Mouse (Mus musculus): ENCODE data around the gene Nwd1. TPM values are rescaled to one million over a fixed set of nuclear protein-coding genes. Genes with fewer than 3 reads are reported as not detected.
A peak's percentile ranks its signal among the peaks of the same experiment; 100 is the strongest.

Gene Nwd1
- total RNA-seq, 2 experiments from 2014 or later, result 21.6 to 23.4 TPM

DNA sequence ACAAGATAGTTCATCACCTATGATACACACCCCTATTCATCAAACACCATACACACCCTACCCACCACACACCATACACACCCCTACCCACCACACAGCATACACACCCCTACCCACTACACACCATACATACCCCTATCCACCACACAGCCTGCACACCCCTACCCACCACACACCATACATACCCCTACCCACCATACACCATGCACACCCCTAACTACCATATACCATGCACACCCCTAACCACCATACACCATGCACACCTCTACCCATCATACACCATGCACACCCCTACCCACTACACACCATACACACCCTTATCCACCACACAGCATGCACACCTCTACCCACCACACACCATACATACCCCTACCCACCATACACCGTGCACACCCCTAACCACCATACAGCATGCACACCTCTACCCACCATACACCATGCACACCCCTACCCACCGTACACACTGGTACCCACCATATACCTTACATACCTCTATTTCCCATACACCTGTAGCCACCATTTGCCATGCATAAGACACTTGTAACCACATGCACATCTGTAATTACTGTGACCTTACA is 51.9 kb downstream of the Nwd1 start:
- no peak for DNase-seq
- intact Hi-C loops (cut with DNase I), result no loop called here

DNA sequence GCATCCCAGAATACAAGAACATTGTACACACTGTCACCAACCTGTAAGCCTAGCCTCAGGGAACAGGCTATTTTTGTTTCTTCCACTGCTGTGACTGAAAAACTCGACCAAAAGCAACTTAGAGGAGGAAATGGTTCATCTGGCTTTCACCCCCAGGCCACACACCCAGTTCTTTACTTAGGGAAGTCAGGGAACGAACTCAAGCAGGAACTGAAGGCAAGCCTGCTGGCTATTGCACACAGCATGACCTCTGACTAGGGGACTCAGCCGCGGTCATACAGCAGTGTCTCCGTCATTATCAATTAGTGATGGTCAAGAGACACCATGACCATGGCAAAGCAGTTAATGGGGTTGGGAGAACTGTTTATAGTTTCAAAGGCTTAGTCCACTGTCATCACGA is 66.1 kb downstream of the Nwd1 start:
- intact Hi-C loops (cut with DNase I), result no loop called here
- DNase-seq, result no peak

DNA sequence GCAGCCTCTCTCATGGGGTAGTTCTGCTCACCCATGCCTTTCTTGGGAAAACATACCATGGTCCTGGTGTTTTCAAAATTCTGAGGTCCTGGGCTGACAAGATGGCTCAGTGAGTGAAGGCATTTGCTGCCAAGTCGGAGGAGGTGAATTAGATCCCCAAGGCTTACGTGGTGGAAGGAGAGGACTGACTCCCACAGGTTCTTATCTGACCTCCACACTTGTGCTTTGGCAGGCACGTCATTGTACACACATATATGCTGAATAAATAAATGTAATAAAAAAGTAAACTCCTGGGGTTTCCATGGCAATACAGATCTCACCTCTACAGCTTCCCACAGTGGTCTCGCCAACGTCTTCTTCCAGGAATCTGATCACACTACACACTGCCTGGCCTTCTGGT is 70.1 kb downstream of the Nwd1 start:
- intact Hi-C loops (cut with DNase I), result no loop called here
- DNase-seq, result no peak

DNA sequence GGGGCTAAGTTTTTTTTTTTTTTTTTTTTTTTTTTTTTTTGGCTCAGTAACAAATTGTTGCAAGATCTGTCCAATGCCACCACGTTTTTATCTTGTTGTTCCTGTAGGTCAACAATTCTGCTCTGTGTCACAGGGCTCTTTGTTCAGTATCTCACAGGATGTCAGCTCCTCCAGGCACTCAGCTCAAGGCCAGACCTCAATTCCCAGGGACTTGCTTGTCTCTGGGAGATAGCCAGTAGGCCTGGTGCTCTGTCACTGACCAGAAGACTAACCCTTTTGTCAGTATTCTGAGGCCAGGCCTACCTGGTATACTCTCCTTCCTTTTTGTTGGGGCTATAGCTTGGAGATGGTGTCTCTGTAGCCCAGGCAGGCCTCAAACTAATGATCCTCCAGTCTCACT is 74.0 kb downstream of the Nwd1 start:
- DNase-seq, result no peak
- intact Hi-C loops (cut with DNase I), result no loop called here

DNA sequence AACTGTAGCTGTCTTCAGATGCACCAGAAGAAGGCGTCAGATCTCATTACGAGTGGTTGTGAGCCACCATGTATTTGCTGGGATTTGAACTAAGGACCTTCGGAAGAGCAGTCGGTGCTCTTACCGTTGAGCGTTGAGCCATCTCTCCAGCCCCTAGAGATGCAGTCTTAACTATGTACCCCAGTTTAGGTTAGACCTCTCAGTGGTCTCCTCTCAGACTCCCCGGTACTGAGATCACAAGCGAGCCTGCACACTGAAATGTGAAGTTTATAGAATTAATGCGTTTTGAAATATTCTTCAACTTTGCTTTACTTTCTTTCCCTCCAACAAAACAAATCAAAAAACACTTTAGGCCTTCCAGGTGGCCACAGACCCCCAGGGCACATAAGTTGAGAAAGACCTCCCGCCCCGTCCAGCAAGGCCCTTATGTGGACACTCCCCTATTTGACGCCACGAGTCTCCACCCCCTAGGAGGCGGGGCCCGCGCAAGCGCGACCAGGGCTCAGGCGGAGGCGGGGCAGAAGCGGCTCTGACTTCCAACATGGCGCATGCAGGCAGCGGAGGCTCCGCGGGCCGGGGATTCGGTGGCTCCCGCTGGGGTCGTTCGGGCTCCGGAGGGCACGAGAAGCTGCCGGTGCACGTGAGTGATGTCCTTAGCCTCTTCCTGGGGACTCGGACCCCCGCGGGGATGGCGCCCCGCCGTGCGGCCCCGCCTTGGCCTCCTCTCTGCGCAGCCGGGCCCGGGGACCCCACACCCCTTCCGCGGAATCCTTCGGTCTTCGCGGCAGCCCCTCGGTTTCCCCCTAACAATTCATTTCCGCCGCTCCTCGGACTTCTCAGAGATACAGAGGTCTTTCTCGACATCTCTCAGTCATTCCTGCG is 76.5 kb downstream of the Nwd1 start, which contains the start of gene Sin3b:
Gene Sin3b (plus strand): TSS at position 517 of the 882 bp plus-strand sequence.
- peak; percentile 97 for DNase-seq
- intact Hi-C loops (cut with DNase I), result no loop called here

DNA sequence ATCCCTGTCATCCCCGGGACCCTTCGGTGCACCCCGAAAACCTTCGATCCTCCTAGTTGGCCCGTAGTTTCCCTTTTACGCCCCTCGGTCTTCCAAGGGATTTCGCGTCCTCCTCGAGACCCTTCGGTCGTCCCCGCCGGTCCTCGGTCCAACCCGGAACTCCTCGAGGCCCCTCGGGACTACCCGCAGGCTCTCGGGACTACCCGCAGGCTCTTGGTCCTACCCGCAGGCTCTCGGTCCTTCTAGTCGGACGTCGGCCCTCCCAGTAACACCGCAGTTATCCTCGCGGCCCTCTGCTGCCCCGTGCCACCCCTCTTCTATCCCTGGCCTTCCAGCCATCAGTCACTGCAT is 77.1 kb downstream of the Nwd1 start:
- DNase-seq, result peak; percentile 28
- intact Hi-C loops (cut with DNase I), result no loop called here

DNA sequence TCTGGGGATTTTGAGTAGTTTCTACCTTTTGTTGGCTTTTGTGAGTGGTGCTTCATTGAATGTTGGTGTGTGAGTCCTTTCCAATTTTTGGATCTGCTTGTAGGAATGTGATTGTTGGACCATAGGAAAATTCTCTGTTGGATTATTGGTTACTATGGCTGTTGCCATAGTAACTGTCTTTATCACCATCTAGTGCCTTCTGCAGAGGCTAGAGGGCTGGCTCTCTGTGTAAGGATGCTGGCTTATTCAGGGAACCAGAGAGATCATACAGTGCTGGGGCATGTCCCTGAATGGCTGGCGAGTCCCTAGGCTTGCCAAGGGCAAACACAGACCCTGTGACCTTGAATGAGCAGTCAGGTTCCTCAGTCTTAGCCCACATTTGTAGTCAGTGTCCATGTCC is 82.1 kb downstream of the Nwd1 start:
- no peak for DNase-seq
- intact Hi-C loops (cut with DNase I), result no loop called here

DNA sequence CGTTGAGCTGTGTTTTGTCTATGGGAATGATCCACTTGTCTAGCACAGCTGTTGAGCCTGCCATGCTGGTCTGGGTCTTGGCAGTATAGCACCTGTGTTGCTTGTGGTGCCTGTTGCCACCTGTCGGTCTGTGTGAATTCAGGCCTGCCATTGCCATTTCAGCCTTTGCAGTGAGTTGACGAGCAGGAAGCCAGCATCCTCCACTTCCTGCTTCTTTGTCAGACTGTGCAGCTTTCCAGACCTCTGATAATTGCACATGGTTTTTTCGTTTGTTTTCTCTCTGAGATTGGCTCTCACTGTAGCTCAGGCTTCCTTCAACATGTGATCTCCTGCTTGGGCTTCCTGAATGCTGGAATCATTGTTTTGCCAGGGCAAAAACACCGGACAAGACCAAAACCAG is 88.5 kb downstream of the Nwd1 start:
- intact Hi-C loops (cut with DNase I), result no loop called here

DNA sequence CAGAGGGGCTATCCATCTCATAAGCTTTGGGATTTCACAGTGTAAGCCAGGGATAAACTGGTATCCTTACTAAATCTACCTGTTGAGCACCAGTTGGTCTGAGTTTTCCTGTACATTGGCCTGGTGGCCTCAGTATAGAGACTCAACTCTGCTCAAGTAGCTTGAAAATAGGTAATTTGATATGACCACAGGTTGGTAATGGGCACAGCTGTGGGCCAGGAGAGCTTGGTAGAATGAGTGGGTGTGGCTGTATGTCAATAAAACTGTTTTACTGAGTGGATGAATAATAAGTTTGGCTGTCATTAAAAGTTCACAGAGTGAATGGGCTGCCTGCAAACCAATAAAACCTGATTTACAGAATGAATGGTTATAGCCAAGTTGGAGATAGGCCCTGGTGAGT is 90.4 kb downstream of the Nwd1 start:
- intact Hi-C loops (cut with DNase I), result no loop called here

More for the DNA sequence above, 88.5 kb downstream of the Nwd1 start:
- no peak for DNase-seq

DNA sequence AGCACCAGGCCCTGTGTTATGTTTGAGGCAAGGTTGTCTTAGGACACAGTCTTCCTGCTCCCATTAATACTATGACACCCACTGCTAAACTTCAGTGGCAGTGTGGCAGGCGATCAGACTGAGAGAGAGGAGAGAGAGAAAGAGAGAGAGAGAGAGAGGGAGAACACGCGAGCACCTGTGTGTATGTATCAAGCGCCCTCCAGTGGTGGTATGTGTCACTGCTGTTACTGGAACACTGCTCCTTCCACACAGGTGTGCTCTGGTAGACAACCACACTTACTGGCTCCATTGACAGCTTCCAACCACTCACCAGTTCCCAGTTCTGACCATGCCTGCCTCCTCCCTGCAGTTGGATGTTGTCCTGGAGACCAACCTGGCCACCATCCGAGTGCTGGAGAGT is 99.5 kb downstream of the Nwd1 start:
- intact Hi-C loops (cut with DNase I), result no loop called here
- DNase-seq, result peak; percentile 38

More for the DNA sequence above, 90.4 kb downstream of the Nwd1 start:
- no peak for DNase-seq

DNA sequence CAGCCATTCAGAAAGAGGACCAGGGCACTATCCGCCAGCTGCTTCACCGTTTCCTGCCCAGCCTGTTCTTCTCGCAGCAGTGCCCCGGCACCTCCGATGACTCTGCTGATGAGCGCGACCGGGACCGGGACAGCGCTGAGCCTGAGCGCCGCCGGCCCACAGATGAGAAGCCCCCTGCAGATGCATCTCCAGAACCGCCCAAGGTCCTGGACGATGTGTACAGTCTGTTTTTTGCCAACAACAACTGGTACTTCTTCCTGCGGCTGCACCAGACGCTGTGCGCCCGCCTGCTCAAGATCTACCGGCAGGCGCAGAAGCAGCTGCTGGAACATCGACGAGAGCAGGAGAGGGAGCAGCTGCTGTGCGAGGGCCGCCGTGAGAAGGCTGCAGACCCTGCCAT is 103.3 kb downstream of the Nwd1 start:
- no peak for DNase-seq

DNA sequence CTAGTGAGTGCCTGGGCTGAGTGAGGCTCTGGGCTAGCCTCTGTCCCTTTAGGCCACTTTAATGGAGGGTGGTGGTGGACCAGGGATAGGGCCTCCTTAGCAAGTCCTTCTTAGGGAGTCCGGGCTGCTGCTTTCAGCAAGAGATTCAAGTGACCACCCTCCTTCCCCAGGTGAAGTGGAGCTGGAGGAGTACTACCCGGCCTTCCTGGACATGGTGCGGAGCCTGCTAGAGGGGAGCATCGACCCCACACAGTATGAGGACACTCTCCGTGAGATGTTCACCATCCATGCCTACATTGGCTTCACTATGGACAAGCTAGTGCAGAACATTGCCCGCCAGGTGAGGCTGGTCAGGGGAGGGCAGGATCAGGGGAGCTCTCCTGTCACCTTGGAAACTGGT is 103.8 kb downstream of the Nwd1 start:
- intact Hi-C loops (cut with DNase I), result no loop called here
- no peak for DNase-seq

More for the DNA sequence above, 103.3 kb downstream of the Nwd1 start:
- intact Hi-C loops (cut with DNase I), result no loop called here

DNA sequence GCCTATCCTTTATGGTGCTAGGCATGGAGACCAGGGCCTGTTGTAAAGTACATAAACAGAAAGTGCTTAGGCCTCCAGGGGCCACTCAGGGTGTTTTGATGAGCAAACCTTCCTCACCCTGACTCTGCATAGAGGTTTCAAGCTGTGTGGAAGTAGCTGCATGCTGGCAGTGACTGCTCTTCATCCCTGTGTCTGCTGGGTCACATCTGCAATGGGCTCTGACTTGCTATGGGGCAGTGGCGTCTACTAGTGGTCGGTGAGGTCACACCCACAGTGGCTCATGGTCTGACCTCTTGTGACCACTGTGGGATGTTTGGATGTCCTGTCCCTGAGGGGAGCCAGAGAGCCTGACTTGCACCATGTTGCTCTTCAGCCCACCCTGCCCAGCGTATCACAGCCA is 104.6 kb downstream of the Nwd1 start:
- intact Hi-C loops (cut with DNase I), result no loop called here
- no peak for DNase-seq

DNA sequence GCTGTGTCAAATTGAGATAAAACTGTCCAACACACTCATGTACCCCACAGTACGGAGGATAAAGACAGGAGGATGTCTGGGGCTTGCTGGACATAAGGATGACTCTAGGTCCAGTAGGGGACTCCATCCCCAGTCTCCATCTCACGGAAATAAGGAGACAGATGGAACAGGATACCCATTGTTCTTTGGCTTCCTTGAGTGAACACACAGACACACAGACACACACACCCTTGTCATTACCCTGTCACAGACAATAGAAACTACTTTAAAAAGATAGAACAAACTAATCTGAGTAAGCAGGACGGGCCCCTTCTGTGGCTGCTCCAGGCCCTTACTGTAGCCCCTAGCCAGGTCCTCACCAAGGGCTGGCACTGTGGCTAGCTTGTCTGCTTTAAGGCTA is 105.8 kb downstream of the Nwd1 start:
- DNase-seq, result no peak
- intact Hi-C loops (cut with DNase I), result no loop called here

DNA sequence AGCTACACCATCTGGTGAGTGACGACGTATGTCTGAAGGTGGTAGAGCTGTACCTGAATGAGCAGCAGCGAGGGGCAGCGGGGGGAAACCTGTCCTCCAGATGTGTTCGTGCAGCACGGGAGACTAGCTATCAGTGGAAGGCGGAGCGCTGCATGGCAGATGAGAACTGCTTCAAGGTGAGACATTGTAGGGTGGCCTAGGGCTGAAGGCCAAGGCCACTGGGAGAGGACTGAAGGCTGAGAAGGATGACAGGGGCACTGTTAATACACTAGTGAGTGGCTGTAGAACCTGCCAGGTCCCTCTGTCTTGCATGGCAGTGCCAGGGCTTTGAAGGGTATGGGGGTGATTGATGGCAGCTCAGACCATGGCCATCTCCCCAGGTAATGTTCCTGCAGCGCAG is 106.7 kb downstream of the Nwd1 start:
- intact Hi-C loops (cut with DNase I), result no loop called here
- no peak for DNase-seq

DNA sequence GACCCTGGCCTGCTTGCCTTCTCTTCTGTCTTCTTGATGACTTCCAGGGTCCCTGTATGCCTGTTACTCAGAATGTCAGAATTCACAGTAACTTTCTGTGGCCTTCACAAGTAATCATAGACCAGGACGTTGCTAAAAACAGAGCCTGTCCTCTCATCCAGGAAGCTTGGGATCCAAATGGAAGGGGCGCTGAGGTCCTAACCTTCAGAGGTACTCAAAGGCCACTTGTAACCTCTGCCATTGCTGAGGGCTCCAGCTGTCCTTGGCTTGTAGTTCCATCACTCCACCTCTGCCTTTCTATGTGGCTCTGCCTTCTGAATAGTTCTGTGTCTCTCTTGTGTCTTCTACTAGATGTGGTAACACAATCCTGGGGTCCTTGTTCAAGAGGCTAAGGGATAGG is 107.3 kb downstream of the Nwd1 start:
- intact Hi-C loops (cut with DNase I), result no loop called here
- DNase-seq, result no peak

DNA sequence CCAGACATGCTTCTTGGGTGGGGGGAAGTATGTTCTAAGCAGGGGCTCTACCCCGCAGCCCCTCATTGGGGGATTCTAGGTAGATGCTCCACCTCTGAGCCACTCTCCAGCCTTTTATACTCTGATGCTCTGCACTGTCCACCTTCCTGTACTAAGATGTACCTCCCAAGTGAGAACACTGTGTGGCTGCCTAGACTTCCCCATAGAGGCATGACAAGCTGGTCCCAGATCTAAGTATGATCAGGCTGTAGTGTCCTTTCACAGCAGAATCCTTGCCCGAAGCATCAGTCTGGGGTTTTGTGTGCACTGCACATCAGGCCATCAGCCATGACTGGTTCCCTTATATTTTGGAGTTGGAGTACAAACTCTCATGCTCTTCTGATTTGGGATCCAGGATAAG is 109.5 kb downstream of the Nwd1 start:
- intact Hi-C loops (cut with DNase I), result no loop called here
- DNase-seq, result no peak

DNA sequence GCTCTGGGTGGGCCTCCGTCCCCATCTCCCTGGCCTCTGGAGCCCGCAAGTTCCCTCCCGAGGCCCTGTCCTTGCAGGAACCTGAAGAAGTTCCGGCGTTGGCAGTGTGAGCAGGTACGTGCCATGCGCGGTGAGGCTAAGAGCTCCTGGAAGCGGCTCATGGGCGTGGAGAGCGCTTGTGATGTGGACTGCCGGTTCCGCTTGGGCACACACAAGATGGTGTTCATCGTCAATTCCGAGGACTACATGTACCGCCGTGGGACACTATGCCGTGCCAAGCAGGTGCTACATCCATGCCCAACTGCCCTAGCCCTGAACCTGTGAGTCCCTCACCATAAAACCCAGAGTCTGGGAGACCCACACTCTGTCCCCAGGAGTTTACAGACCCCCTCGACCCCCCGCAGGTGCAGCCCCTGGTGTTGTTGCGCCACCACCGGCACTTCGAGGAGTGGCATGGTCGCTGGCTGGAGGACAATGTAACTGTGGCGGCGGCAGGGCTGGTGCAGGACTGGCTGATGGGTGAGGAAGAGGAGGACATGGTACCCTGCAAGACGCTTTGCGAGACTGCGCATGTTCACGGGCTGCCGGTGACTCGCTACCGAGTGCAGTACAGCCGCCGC is 110.4 kb downstream of the Nwd1 start:
- intact Hi-C loops (cut with DNase I), result no loop called here
- no peak for DNase-seq

DNA sequence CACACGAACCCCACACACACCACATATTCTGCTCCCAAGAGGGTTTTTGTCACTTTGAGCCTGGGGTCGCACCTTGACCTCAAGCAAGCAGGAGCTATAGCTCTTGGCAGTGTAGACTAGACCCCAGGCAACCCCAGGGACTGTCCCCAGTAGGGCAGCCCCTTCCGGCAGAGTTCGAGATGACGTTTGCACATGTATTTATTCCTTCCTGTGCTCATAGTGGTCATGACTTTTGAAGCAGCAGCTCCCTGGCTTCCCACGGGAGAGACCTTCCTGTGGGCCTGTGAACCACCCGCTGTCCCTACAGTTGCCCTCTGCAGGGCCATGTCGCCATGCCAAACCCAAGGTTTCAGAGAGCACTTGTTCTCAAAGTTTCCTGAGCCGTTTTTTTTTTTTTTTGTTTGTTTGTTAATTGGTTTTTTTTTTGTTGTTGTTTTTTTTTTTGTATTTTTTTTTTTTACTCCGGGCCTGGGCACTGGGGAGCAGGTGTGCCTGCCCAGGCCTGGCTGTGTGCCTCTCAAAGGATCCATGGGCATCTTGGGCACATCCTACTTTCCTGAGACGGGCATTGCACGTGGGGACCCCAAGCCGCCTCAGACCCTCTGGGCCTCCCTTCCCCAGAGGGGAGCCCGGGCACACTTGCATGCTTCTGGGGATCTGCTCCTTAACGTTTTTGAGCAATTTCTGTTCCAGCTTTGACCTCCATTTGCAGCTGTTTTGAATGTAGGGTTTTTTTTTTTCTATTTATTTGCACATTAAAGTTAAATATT is 111.1 kb downstream of the Nwd1 start:
- intact Hi-C loops (cut with DNase I), result no loop called here
- DNase-seq, result no peak

DNA sequence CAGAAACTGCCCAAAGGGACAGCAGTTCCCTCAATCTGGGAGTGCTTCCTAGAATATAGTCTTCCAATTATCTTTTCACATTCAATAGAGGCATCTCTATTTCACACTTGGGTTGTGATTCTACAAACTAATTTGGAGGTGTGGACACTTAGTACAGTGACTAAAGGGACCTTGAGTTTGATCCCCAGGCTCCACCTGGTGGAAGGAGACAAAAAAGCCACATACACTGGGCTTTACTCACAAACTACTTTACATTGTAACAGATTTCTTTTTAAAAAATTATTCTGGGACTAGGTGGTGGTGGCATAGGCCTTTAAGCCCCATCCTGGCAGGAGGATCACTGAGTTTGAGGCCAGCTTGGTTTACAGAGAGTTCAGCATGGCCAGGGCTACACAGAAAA is 111.8 kb downstream of the Nwd1 start:
- DNase-seq, result no peak
- intact Hi-C loops (cut with DNase I), result no loop called here

DNA sequence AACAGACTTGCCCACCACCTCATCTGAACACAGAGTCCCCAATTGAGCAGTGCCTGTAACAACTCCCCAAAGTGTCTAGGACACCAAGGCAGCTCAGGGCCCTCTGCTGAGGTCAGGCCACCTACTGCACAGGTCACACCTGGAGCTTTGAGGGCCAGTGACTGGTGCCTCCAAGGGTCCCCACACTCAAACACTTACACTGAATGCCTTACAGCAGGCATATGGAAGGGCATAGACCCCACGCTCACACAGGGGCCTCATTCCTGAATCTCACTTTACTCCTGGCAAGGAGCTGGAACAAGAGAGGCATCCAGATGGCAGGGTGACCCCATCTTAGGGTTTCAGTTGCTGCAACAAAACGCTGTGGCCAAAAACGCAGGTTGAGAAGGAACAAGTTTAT is 113.7 kb downstream of the Nwd1 start:
- no peak for DNase-seq

More for the DNA sequence above, 113.7 kb downstream of the Nwd1 start:
- intact Hi-C loops (cut with DNase I), result no loop called here

Measured in left cerebral cortex, postnatal 4 days (tissue).